Mouse (Mus musculus) kidney, adult 2 months (tissue): ENCODE measurements around the gene 9330161L09Rik. TPM values are rescaled to one million over a fixed set of nuclear protein-coding genes. Genes with fewer than 3 reads are reported as not detected.

Experiments
- DNase-seq: peaks from one replicate; pipeline ENCODE4 v3.0.0; 2021
- H3K27ac ChIP-seq: fragments of 200-500 bp; 2 replicates; pipeline ENCODE4 v1.5.1; 2012; ENCODE audit warnings: low read depth, low read length, control low read depth, inconsistent platforms; ENCODE audit not compliant: insufficient read depth
- H3K27me3 ChIP-seq: fragments of 200-500 bp; replicated peaks from 2 replicates; pipeline ENCODE4 v1.6.1; 2012; ENCODE audit warnings: mild to moderate bottlenecking, moderate library complexity, low read length, inconsistent platforms; ENCODE audit not compliant: control insufficient read depth, insufficient read depth
- H3K36me3 ChIP-seq: fragments of 200-500 bp; 2 replicates; pipeline ENCODE4 v1.6.1; 2012; ENCODE audit warnings: mild to moderate bottlenecking, moderate library complexity, low read length, inconsistent platforms; ENCODE audit not compliant: control insufficient read depth, insufficient read depth
- H3K4me1 ChIP-seq: fragments of 200-500 bp; 2 replicates; pipeline ENCODE4 v1.6.1; 2011; ENCODE audit warnings: low read length; ENCODE audit not compliant: control insufficient read depth, insufficient read depth
- H3K4me3 ChIP-seq: fragments of 200-500 bp; 2 replicates; pipeline ENCODE4 v1.5.1; 2011; ENCODE audit warnings: mild to moderate bottlenecking, low read depth, low read length, control low read depth; ENCODE audit not compliant: insufficient read depth
- CTCF ChIP-seq: fragments of 200-500 bp; conservative IDR thresholded peaks from 2 replicates; pipeline ENCODE4 v1.5.1; 2011; ENCODE audit warnings: low read depth, mild to moderate bottlenecking, control low read depth, low read length, moderate library complexity, mixed read lengths; ENCODE audit not compliant: insufficient read depth, insufficient read length
- POLR2A ChIP-seq: fragments of 200-500 bp; IDR thresholded peaks from one replicate; pipeline ENCODE4 v1.6.1; 2011; ENCODE audit warnings: low read depth, low read length, control low read depth
- WGBS: fragments of 180-500 bp; shearing (Covaris S2); methylation state at CpG from one replicate; pipeline ENCODE4 v1.1.7; 2018; 5-methylcytosine and 5-hydroxymethylcytosine counted together
- polyA plus RNA-seq: library from polyadenylated mRNA; depleted of rRNA; stranded (reverse); fragments of >200 nt; gene quantifications from 2 replicates; pipeline ENCODE4 v1.2.3, GENCODE M21; 2012

The 9330161L09Rik gene
- polyA plus RNA-seq, 1 experiment, result 0.81 TPM

GRCm38 (mm10) chr12:103388505-103389347 is 18.9 kb downstream of the 9330161L09Rik start, which contains the start of gene Otub2:
Gene Otub2 (plus strand): TSS chr12:103388682.
- H3K36me3 ChIP-seq, result no peaks in the 10 kb centered on the region
- H3K27ac ChIP-seq, result no peak within 1 kb of the TSS
- 1% methylated on average over 57 of the region's 58 CpGs for WGBS
- no peaks in the 10 kb centered on the region for H3K27me3 ChIP-seq
- peak within 1 kb of the TSS; percentile 98 for H3K4me3 ChIP-seq
- TF ChIP-seq CTCF (no peak), POLR2A (no peak)
- 0 out of 2 replicates have a peak, but pooled peaks cover 3% of the 10 kb centered on the region for H3K4me1 ChIP-seq
- peak; percentile 98 for DNase-seq

GRCm38 (mm10) chr12:103380226-103380625 is 27.4 kb downstream of the 9330161L09Rik start:
- no peak for DNase-seq
- WGBS, result 81% methylated on average over 4 of the region's 4 CpGs

GRCm38 (mm10) chr12:103376774-103377173 is 30.8 kb downstream of the 9330161L09Rik start:
- WGBS, result 67% methylated on average over 4 of the region's 4 CpGs
- TF ChIP-seq CTCF, result no peak
- no peak for TF ChIP-seq POLR2A
- DNase-seq, result no peak
- H3K4me3 ChIP-seq, result no peak overlapping the region
- no peaks in the 10 kb centered on the region for H3K4me1 ChIP-seq
- H3K27ac ChIP-seq, result no peak overlapping the region
- H3K27me3 ChIP-seq, result no peaks in the 10 kb centered on the region
- H3K36me3 ChIP-seq, result no peaks in the 10 kb centered on the region

More at GRCm38 (mm10) chr12:103380226-103380625, 27.4 kb downstream of the 9330161L09Rik start:
- TF ChIP-seq CTCF, result no peak
- no peak for TF ChIP-seq POLR2A
- Histone ChIP-seq H3K36me3 (no peaks in the 10 kb centered on the region), H3K27ac (no peak overlapping the region), H3K4me3 (no peak overlapping the region), H3K4me1 (no peaks in the 10 kb centered on the region), H3K27me3 (no peaks in the 10 kb centered on the region)

- no peaks in the 10 kb centered on the region for H3K27me3 ChIP-seq
- no peaks in the 10 kb centered on the region for H3K36me3 ChIP-seq
- WGBS, result 65% methylated on average over 5 of the region's 5 CpGs
- H3K4me1 ChIP-seq, result no peaks in the 10 kb centered on the region
- no peak overlapping the region for H3K4me3 ChIP-seq
- no peak for TF ChIP-seq POLR2A
- TF ChIP-seq CTCF, result no peak
- DNase-seq, result no peak
- no peak overlapping the region for H3K27ac ChIP-seq
These were observed 31.5 kb downstream of the 9330161L09Rik start for GRCm38 (mm10) chr12:103376124-103376523.

- DNase-seq, result no peak
- no peaks in the 10 kb centered on the region for H3K27me3 ChIP-seq
- H3K4me1 ChIP-seq, result no peaks in the 10 kb centered on the region
- H3K36me3 ChIP-seq, result no peaks in the 10 kb centered on the region
- WGBS, result 67% methylated on average over 8 of the region's 8 CpGs
- no peak overlapping the region for H3K4me3 ChIP-seq
- no peak for TF ChIP-seq CTCF
- TF ChIP-seq POLR2A, result no peak
- H3K27ac ChIP-seq, result no peak overlapping the region
These were observed 33.9 kb downstream of the 9330161L09Rik start for GRCm38 (mm10) chr12:103373530-103374236.

GRCm38 (mm10) chr12:103371711-103372110 is 35.9 kb downstream of the 9330161L09Rik start:
- DNase-seq, result peak; percentile 70
- H3K27me3 ChIP-seq, result no peaks in the 10 kb centered on the region
- WGBS, result 31% methylated on average over 6 of the region's 6 CpGs
- H3K27ac ChIP-seq, result no peak overlapping the region
- H3K36me3 ChIP-seq, result no peaks in the 10 kb centered on the region
- no peaks in the 10 kb centered on the region for H3K4me1 ChIP-seq
- H3K4me3 ChIP-seq, result no peak overlapping the region
- TF ChIP-seq CTCF (peak; percentile 79), POLR2A (no peak)

GRCm38 (mm10) chr12:103370861-103371260 is 36.8 kb downstream of the 9330161L09Rik start:
- DNase-seq, result no peak
- TF ChIP-seq CTCF (no peak), POLR2A (no peak)
- H3K27me3 ChIP-seq, result no peaks in the 10 kb centered on the region
- H3K4me3 ChIP-seq, result no peak overlapping the region
- 74% methylated on average over 4 of the region's 4 CpGs for WGBS
- H3K27ac ChIP-seq, result no peak overlapping the region
- H3K36me3 ChIP-seq, result no peaks in the 10 kb centered on the region
- H3K4me1 ChIP-seq, result no peaks in the 10 kb centered on the region
